Mouse (Mus musculus): ENCODE results near the gene Fnip2.

DNA sequence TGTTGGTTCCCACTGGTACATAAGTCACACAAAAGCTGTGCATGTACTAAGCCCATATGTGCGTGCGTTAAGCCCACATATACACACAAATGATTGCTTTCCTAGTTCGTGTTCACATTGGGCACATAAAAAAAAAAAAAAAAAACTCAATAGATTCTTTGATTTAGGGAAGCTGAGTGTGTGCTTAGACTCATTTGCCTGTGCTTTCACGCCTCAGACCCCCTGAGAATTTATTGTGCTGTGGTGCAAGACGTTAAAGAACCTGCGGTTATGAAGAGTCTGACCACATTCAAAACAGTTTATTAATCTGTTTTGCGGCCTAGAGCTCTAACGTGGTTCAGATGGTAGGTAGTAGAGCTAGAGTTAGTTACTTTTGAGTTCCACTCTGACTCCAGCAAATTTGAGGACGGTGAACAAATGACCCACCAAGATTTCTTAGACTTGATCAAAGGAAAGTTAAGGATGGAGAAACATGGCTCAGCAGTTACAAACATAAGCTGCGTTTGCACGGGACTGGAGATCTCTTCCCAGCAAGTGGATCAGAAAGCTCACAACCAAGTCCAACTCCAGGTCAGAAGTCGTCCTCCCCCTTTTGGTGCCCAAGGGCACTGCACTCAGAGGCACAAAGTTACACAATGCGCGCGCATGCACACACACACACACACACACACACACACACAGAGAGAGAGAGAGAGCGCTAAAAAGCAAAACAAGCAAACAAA is 1.2 kb upstream of the Fnip2 start:
- no peak for TF ChIP-seq CTCF (IDR thresholded peaks at IDR 0.05; ENCODE audit: extremely low read depth, insufficient read depth, low read length)
- TF ChIP-seq POLR2A (IDR thresholded peaks at IDR 0.05; ENCODE audit: extremely low read depth, insufficient read depth, low read length) = no peak
